Mouse (Mus musculus) sigmoid colon, adult 10 weeks (tissue): ENCODE results near the gene Arrdc5. TPM values are rescaled to one million over a fixed set of nuclear protein-coding genes. Genes with fewer than 3 reads are reported as not detected.

Experiments
- polyA plus RNA-seq: library from polyadenylated mRNA; stranded (reverse); fragments of 350-450 nt; fragmentation: Illumina TruSeq; extraction: RNeasy Lipid Tissue Mini Kit (QIAGEN cat#74804); gene quantifications from one replicate; pipeline ENCODE4 v1.2.3, GENCODE M21; 2014; ENCODE audit warnings: low read depth, low replicate concordance

Arrdc5 gene
- polyA plus RNA-seq, result not detected

GRCm38 (mm10) chr17:56300186-56300585 lies at the start of gene Arrdc5:
Gene Arrdc5, minus strand, starts transcription at chr17:56300286.

DNA sequence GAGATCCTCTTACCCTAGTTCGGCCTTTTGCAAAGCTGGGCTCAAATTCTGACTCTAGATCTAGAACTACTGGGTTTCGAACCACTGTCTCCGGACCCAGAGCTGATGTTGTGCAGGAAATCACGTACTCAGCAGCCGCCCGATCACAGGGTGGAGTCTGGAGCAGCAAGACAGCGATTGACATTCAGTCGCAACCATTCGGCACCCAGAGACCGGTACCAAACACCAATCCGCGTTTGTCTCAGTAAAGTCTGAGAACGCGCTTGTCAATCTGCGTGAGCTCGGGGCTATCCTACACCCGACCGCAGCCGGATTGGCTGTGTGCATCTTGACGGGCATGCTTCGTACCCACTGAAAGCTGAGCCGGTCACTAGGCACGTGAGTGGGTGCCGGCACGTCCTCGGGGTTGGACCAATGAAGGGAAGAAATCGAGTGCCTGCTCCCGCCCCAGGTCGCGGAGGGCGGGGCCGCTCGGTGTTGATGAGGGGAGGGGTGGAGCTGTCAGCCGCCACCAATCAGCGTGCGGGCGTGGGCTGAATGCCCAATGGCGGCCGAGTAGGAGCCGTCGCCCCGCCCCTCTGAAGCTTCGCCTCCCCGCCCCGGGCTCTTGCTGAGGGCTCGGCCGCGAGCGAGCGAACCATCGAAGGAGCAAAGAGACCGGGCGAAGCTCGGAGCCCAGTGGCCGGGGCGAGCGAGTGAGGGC lies 25.5 kb upstream of the Arrdc5 start, which contains the start of gene Kdm4b:
TSS of gene Kdm4b (plus strand) at position 613 of the 703 bp plus-strand sequence.

GRCm38 (mm10) chr17:56303160-56303846 lies 3.2 kb upstream of the Arrdc5 start, which contains the start of gene Uhrf1:
Gene Uhrf1, plus strand, starts transcription at chr17:56303321.

DNA sequence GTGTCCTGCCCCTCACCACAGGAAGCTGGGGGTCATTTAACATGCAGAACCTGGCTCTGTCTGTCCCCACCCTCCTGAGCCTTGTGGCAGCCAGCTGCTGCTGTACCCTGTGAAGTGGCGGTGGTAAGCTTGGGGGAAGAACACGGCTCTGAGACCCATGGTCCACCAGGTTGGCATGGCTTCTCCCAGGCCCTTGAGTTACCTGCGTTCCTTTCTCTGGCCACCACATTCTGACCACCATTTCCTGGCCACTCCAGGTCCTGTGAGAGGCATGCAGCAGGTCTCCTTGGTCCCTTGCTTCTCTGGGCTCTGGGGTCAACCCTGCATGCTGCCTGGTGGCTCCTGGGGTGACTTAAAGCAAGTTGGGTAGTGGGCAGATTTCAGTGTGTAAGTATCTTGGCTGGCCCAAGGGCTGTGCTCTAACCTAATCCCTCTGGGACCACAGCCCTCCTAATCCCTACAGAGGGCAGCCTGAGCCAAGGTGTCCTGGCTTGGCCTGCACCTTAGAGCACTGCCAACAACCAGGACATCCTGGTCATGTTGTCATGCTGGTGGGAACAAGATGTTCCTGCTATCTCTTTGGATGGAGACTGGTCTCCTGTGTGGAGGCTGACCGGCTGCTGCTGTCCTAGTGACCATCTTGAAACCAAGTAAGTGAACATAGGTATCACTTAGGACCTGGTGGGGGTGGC lies 7.4 kb downstream of the Arrdc5 start, which contains the start of gene Plin3:
TSS of gene Plin3 (minus strand) at position 343 of the 692 bp plus-strand sequence.

DNA sequence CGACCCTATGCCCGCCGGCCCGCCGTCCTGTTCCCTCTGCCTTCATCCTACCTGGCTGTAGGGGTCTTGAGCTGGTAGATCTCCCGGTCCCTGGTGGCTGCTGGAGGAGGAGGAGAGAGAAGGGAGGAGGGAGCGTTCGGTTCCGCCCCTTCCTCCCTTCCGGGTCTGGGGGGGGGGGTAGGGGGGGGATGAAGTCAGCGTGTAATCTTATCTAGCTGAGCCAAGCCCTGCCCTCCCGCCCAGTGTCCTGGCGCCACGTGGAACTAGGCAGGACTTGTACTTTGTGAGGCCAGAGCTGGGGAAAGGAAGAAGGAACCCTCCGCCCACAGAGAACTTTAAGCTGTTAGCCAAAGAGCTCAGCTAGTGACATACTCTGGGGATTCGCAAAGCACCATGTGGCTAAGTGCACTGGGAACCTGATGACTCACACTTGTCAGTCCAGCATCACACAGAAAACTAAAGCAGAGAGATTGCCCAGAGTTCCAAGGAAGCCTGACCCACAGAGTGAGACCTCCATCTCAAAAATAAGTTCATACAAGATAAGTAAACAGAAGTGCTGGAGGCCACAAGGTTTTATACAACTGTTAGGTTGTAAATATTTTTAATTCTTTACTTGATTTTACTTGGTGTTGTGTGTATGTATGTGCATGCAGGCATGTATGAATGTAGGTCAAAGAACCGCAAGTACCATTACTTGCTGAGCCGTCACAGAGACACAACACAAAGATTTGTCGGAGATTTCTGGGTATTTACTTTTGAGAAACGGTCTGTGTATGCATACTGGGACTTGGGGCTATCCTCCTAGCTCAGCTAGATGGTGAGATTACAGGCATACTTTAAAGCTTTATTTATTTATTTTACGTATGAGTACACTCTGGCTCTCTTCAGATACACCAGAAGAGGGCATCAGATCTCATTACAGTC lies 23.2 kb downstream of the Arrdc5 start, which contains the start of gene Ticam1:
TSS of gene Ticam1 (minus strand) at position 144 of the 924 bp plus-strand sequence.

GRCm38 (mm10) chr17:56256239-56256881 lies 43.7 kb downstream of the Arrdc5 start, which contains the start of gene Fem1a:
Gene Fem1a, plus strand, starts transcription at chr17:56256810.

Other genes starting within 250 kb of the Arrdc5 start
- gene Ubxn6, start 225.3 kb downstream of the Arrdc5 start, polyA plus RNA-seq, result 23.9 TPM
- gene Hdgfl2, start 220.7 kb downstream of the Arrdc5 start, polyA plus RNA-seq, result 2.7 TPM
- gene Plin4, start 190.5 kb downstream of the Arrdc5 start, polyA plus RNA-seq, result 1.4 TPM
- gene Plin5, start 182.7 kb downstream of the Arrdc5 start, polyA plus RNA-seq, result not detected
- not detected for gene Lrg1, start 178.3 kb downstream of the Arrdc5 start, polyA plus RNA-seq
- gene Sema6b, start 159.9 kb downstream of the Arrdc5 start, polyA plus RNA-seq, result not detected
- 2.0 TPM for gene Tnfaip8l1, start 137.8 kb downstream of the Arrdc5 start, polyA plus RNA-seq
- 13.5 TPM for gene Mydgf, start 116.4 kb downstream of the Arrdc5 start, polyA plus RNA-seq
- gene Dpp9, start 81.4 kb downstream of the Arrdc5 start, polyA plus RNA-seq, result 0.28 TPM
- 3.3 TPM for gene Fem1a, start 43.5 kb downstream of the Arrdc5 start, polyA plus RNA-seq
- 0.69 TPM for gene Ticam1, start 23.5 kb downstream of the Arrdc5 start, polyA plus RNA-seq
- 22.0 TPM for gene Plin3, start 7.4 kb downstream of the Arrdc5 start, polyA plus RNA-seq
- 6.8 TPM for gene Uhrf1, start 3.0 kb upstream of the Arrdc5 start, polyA plus RNA-seq
- 1.4 TPM for gene Kdm4b, start 25.8 kb upstream of the Arrdc5 start, polyA plus RNA-seq
- 0.98 TPM for gene Ptprs, start 176.2 kb upstream of the Arrdc5 start, polyA plus RNA-seq
- not detected for gene Znrf4, start 212.1 kb upstream of the Arrdc5 start, polyA plus RNA-seq